Mouse (Mus musculus): ENCODE data around the gene 6430548M08Rik. TPM values are rescaled to one million over a fixed set of nuclear protein-coding genes. Genes with fewer than 3 reads are reported as not detected.

The 6430548M08Rik gene
- polyA plus RNA-seq, 1 experiment from 2014 or later: 6.7 TPM

- peaks cover 26% of the 10 kb centered on the region for H3K36me3 ChIP-seq (ENCODE audit: insufficient read depth, low read length)
- H3K4me1 ChIP-seq (ENCODE audit: insufficient read depth, low read length): peaks cover 3% of the 10 kb centered on the region; the same call in 1 of the 2 replicates
- no peak overlapping the region for H3K4me2 ChIP-seq (replicated peaks; ENCODE audit: low read depth, low read length)
- no peak overlapping the region for H3K4me3 ChIP-seq (ENCODE audit: low read length)
- H3K27ac ChIP-seq (ENCODE audit: low read length): no peak overlapping the region
- ATAC-seq (ENCODE audit: low FRiP score, low TSS enrichment): peak; percentile 47; the same call in 1 of the 2 replicates
- no peaks in the 10 kb centered on the region for H3K9me3 ChIP-seq (ENCODE audit: low read length)
- no peak overlapping the region for H3K9ac ChIP-seq (replicated peaks; ENCODE audit: low read length)
- WGBS: 13% methylated on average over 10 of the region's 10 CpGs
- H3K27me3 ChIP-seq (ENCODE audit: insufficient read depth, low read length): 0 out of 2 replicates have a peak, but pooled peaks cover 3% of the 10 kb centered on the region
Observed at GRCm38 (mm10) chr8:120078080-120078479, 35.9 kb upstream of the 6430548M08Rik start.

- Histone ChIP-seq H3K27me3 (ENCODE audit: insufficient read depth, low read length) (0 out of 2 replicates have a peak, but pooled peaks cover under 1% of the 10 kb centered on the region), H3K9ac (replicated peaks; ENCODE audit: low read length) (no peak overlapping the region), H3K36me3 (ENCODE audit: insufficient read depth, low read length) (peaks cover 34% of the 10 kb centered on the region), H3K4me2 (replicated peaks; ENCODE audit: low read depth, low read length) (no peak overlapping the region), H3K4me3 (ENCODE audit: low read length) (no peak overlapping the region), H3K4me1 (ENCODE audit: insufficient read depth, low read length) (no peaks in the 10 kb centered on the region), H3K9me3 (ENCODE audit: low read length) (no peaks in the 10 kb centered on the region), H3K27ac (ENCODE audit: low read length) (no peak overlapping the region)
- no peak for ATAC-seq (ENCODE audit: low FRiP score, low TSS enrichment)
- WGBS: 47% methylated on average over 5 of the region's 5 CpGs
Observed at GRCm38 (mm10) chr8:120079361-120079760, 34.6 kb upstream of the 6430548M08Rik start.

GRCm38 (mm10) chr8:120083261-120083660, 30.7 kb upstream of the 6430548M08Rik start:
- peaks cover 69% of the 10 kb centered on the region for H3K36me3 ChIP-seq (ENCODE audit: insufficient read depth, low read length)
- H3K27ac ChIP-seq (ENCODE audit: low read length): no peak overlapping the region
- WGBS: 93% methylated on average over 8 of the region's 8 CpGs
- H3K9me3 ChIP-seq (ENCODE audit: low read length): no peaks in the 10 kb centered on the region
- no peaks in the 10 kb centered on the region for H3K27me3 ChIP-seq (ENCODE audit: insufficient read depth, low read length)
- no peak overlapping the region for H3K4me3 ChIP-seq (ENCODE audit: low read length)
- H3K9ac ChIP-seq (replicated peaks; ENCODE audit: low read length): no peak overlapping the region
- H3K4me2 ChIP-seq (replicated peaks; ENCODE audit: low read depth, low read length): no peak overlapping the region
- no peaks in the 10 kb centered on the region for H3K4me1 ChIP-seq (ENCODE audit: insufficient read depth, low read length)
- no peak for ATAC-seq (ENCODE audit: low FRiP score, low TSS enrichment)

- H3K4me2 ChIP-seq (replicated peaks; ENCODE audit: low read depth, low read length): no peak overlapping the region
- H3K9me3 ChIP-seq (ENCODE audit: low read length): no peaks in the 10 kb centered on the region
- 90% methylated on average over 8 of the region's 8 CpGs for WGBS
- no peak overlapping the region for H3K9ac ChIP-seq (replicated peaks; ENCODE audit: low read length)
- H3K4me1 ChIP-seq (ENCODE audit: insufficient read depth, low read length): no peaks in the 10 kb centered on the region
- no peak for ATAC-seq (ENCODE audit: low FRiP score, low TSS enrichment)
- peaks cover 77% of the 10 kb centered on the region for H3K36me3 ChIP-seq (ENCODE audit: insufficient read depth, low read length)
- H3K27me3 ChIP-seq (ENCODE audit: insufficient read depth, low read length): no peaks in the 10 kb centered on the region
- H3K4me3 ChIP-seq (ENCODE audit: low read length): no peak overlapping the region
- no peak overlapping the region for H3K27ac ChIP-seq (ENCODE audit: low read length)
Observed at GRCm38 (mm10) chr8:120084783-120085182, 29.2 kb upstream of the 6430548M08Rik start.

- Histone ChIP-seq H3K9me3 (ENCODE audit: low read length) (no peaks in the 10 kb centered on the region), H3K27me3 (ENCODE audit: insufficient read depth, low read length) (no peaks in the 10 kb centered on the region), H3K4me2 (replicated peaks; ENCODE audit: low read depth, low read length) (no peak overlapping the region), H3K27ac (ENCODE audit: low read length) (no peak overlapping the region), H3K4me3 (ENCODE audit: low read length) (no peak overlapping the region), H3K36me3 (ENCODE audit: insufficient read depth, low read length) (peaks cover 74% of the 10 kb centered on the region), H3K9ac (replicated peaks; ENCODE audit: low read length) (no peak overlapping the region), H3K4me1 (ENCODE audit: insufficient read depth, low read length) (no peaks in the 10 kb centered on the region)
- ATAC-seq (ENCODE audit: low FRiP score, low TSS enrichment): no peak
- 80% methylated on average over 7 of the region's 7 CpGs for whole genome bisulfite sequencing
Observed at GRCm38 (mm10) chr8:120089511-120089910, 24.4 kb upstream of the 6430548M08Rik start.

- Histone ChIP-seq H3K9ac (replicated peaks; ENCODE audit: low read length) (no peak overlapping the region), H3K4me2 (replicated peaks; ENCODE audit: low read depth, low read length) (no peak overlapping the region), H3K27me3 (ENCODE audit: insufficient read depth, low read length) (no peaks in the 10 kb centered on the region), H3K4me3 (ENCODE audit: low read length) (no peak overlapping the region), H3K36me3 (ENCODE audit: insufficient read depth, low read length) (peaks cover 60% of the 10 kb centered on the region), H3K27ac (ENCODE audit: low read length) (no peak overlapping the region), H3K9me3 (ENCODE audit: low read length) (no peaks in the 10 kb centered on the region), H3K4me1 (ENCODE audit: insufficient read depth, low read length) (no peaks in the 10 kb centered on the region)
- ATAC-seq (ENCODE audit: low FRiP score, low TSS enrichment): no peak
- 95% methylated on average over 3 of the region's 3 CpGs for WGBS
Observed at GRCm38 (mm10) chr8:120091032-120091431, 22.9 kb upstream of the 6430548M08Rik start.

- H3K4me2 ChIP-seq (replicated peaks; ENCODE audit: low read depth, low read length): no peak overlapping the region
- H3K27ac ChIP-seq (ENCODE audit: low read length): no peak overlapping the region
- H3K4me3 ChIP-seq (ENCODE audit: low read length): no peak overlapping the region
- H3K9ac ChIP-seq (replicated peaks; ENCODE audit: low read length): no peak overlapping the region
- ATAC-seq (ENCODE audit: low FRiP score, low TSS enrichment): no peak
- no peaks in the 10 kb centered on the region for H3K9me3 ChIP-seq (ENCODE audit: low read length)
- H3K4me1 ChIP-seq (ENCODE audit: insufficient read depth, low read length): no peaks in the 10 kb centered on the region
- peaks cover 40% of the 10 kb centered on the region for H3K36me3 ChIP-seq (ENCODE audit: insufficient read depth, low read length)
- WGBS: 89% methylated on average over 3 of the region's 3 CpGs
- no peaks in the 10 kb centered on the region for H3K27me3 ChIP-seq (ENCODE audit: insufficient read depth, low read length)
Observed at GRCm38 (mm10) chr8:120093103-120093502, 20.8 kb upstream of the 6430548M08Rik start.

- Histone ChIP-seq H3K27me3 (ENCODE audit: insufficient read depth, low read length) (no peaks in the 10 kb centered on the region), H3K9ac (replicated peaks; ENCODE audit: low read length) (no peak overlapping the region), H3K4me3 (ENCODE audit: low read length) (no peak overlapping the region), H3K4me2 (replicated peaks; ENCODE audit: low read depth, low read length) (no peak overlapping the region), H3K9me3 (ENCODE audit: low read length) (no peaks in the 10 kb centered on the region), H3K4me1 (ENCODE audit: insufficient read depth, low read length) (peaks cover under 1% of the 10 kb centered on the region), H3K27ac (ENCODE audit: low read length) (no peak overlapping the region), H3K36me3 (ENCODE audit: insufficient read depth, low read length) (peaks cover 32% of the 10 kb centered on the region)
- no peak for ATAC-seq (ENCODE audit: low FRiP score, low TSS enrichment)
- 87% methylated on average over 10 of the region's 10 CpGs for WGBS
Observed at GRCm38 (mm10) chr8:120094801-120095200, 19.2 kb upstream of the 6430548M08Rik start.

- no peaks in the 10 kb centered on the region for H3K27me3 ChIP-seq (ENCODE audit: insufficient read depth, low read length)
- H3K9me3 ChIP-seq (ENCODE audit: low read length): no peaks in the 10 kb centered on the region
- no peak for ATAC-seq (ENCODE audit: low FRiP score, low TSS enrichment)
- H3K4me2 ChIP-seq (replicated peaks; ENCODE audit: low read depth, low read length): no peak overlapping the region
- no peak overlapping the region for H3K4me3 ChIP-seq (ENCODE audit: low read length)
- peaks cover 23% of the 10 kb centered on the region for H3K36me3 ChIP-seq (ENCODE audit: insufficient read depth, low read length)
- H3K27ac ChIP-seq (ENCODE audit: low read length): no peak overlapping the region
- 63% methylated on average over 2 of the region's 2 CpGs for WGBS
- H3K4me1 ChIP-seq (ENCODE audit: insufficient read depth, low read length): peaks cover 8% of the 10 kb centered on the region
- no peak overlapping the region for H3K9ac ChIP-seq (replicated peaks; ENCODE audit: low read length)
Observed at GRCm38 (mm10) chr8:120096486-120096885, 17.5 kb upstream of the 6430548M08Rik start.

- ATAC-seq (ENCODE audit: low FRiP score, low TSS enrichment): peak; percentile 10; the same call in 1 of the 2 replicates
- Histone ChIP-seq H3K27me3 (ENCODE audit: insufficient read depth, low read length) (no peaks in the 10 kb centered on the region), H3K27ac (ENCODE audit: low read length) (peak overlapping the region; percentile 95), H3K4me2 (replicated peaks; ENCODE audit: low read depth, low read length) (peak overlapping the region; percentile 97), H3K9ac (replicated peaks; ENCODE audit: low read length) (peak overlapping the region; percentile 73), H3K36me3 (ENCODE audit: insufficient read depth, low read length) (no peaks in the 10 kb centered on the region), H3K4me1 (ENCODE audit: insufficient read depth, low read length) (peaks cover 26% of the 10 kb centered on the region), H3K9me3 (ENCODE audit: low read length) (no peaks in the 10 kb centered on the region), H3K4me3 (ENCODE audit: low read length) (peak overlapping the region; percentile 95)
- 2% methylated on average over 25 of the region's 25 CpGs for WGBS
Observed at GRCm38 (mm10) chr8:120100388-120101067, 13.4 kb upstream of the 6430548M08Rik start.
